Mouse (Mus musculus) embryonic facial prominence, embryonic 15.5 days (tissue): ENCODE measurements around the gene Armc2. TPM values are rescaled to one million over a fixed set of nuclear protein-coding genes. Genes with fewer than 3 reads are reported as not detected.

Experiments
- ATAC-seq: fragments of 200-750 bp; cut with Nextera tagmentation; 2 replicates; pipeline ENCODE4 v1.8.0; 2017; ENCODE audit warnings: low read depth, moderate TSS enrichment; ENCODE audit not compliant: insufficient number of reproducible peaks, low FRiP score, low TSS enrichment
- H3K27ac ChIP-seq: fragments of 300-500 bp; sonication (generic); replicated peaks from 2 replicates; pipeline ENCODE4 v1.5.1; 2015; ENCODE audit warnings: mild to moderate bottlenecking, inconsistent platforms
- H3K27me3 ChIP-seq: fragments of 300-500 bp; sonication (generic); 2 replicates; pipeline ENCODE4 v1.6.1; 2015; ENCODE audit warnings: inconsistent platforms
- H3K36me3 ChIP-seq: fragments of 300-500 bp; sonication (generic); 2 replicates; pipeline ENCODE4 v1.6.1; 2015; ENCODE audit warnings: mild to moderate bottlenecking, inconsistent platforms
- H3K4me1 ChIP-seq: fragments of 300-500 bp; sonication (generic); 2 replicates; pipeline ENCODE4 v1.6.1; 2015; ENCODE audit warnings: inconsistent platforms
- H3K4me2 ChIP-seq: fragments of 300-500 bp; sonication (generic); replicated peaks from 2 replicates; pipeline ENCODE4 v1.6.1; 2015; ENCODE audit warnings: mild to moderate bottlenecking, inconsistent platforms
- H3K4me3 ChIP-seq: fragments of 300-500 bp; sonication (generic); replicated peaks from 2 replicates; pipeline ENCODE4 v1.5.1; 2015; ENCODE audit warnings: mild to moderate bottlenecking, inconsistent platforms
- H3K9ac ChIP-seq: fragments of 300-500 bp; sonication (generic); 2 replicates; pipeline ENCODE4 v1.6.1; 2015; ENCODE audit warnings: inconsistent platforms
- H3K9me3 ChIP-seq: fragments of 300-500 bp; sonication (generic); replicated peaks from 2 replicates; pipeline ENCODE4 v1.6.1; 2016; ENCODE audit warnings: inconsistent platforms
- WGBS: fragments of 180-500 bp; shearing (Covaris S2); methylation state at CpG from one replicate; pipeline ENCODE4 v1.1.7; 2015; 5-methylcytosine and 5-hydroxymethylcytosine counted together
- polyA plus RNA-seq: library from polyadenylated mRNA; unstranded; fragments of >200 nt; fragmentation: Nextera tagmentation; extraction: Ambion mirVana; gene quantifications from 2 replicates; pipeline ENCODE4 v1.2.1, GENCODE M21; 2015

Armc2 gene
- polyA plus RNA-seq, 1 experiment from 2014 or later, result 5.2 TPM

- Histone ChIP-seq H3K4me3 (no peak overlapping the region), H3K4me1 (peaks cover 11% of the 10 kb centered on the region), H3K27ac (0 out of 2 replicates have a peak overlapping the region, but pooled peaks have one; percentile 58), H3K36me3 (no peaks in the 10 kb centered on the region), H3K4me2 (no peak overlapping the region), H3K9me3 (no peaks in the 10 kb centered on the region), H3K27me3 (no peaks in the 10 kb centered on the region), H3K9ac (no peak overlapping the region)
- ATAC-seq, result no peak
- 80% methylated on average over 3 of the region's 3 CpGs for WGBS
Observed at GRCm38 (mm10) chr10:42043307-42043706, 25.1 kb upstream of the Armc2 start.

- no peak overlapping the region for H3K4me2 ChIP-seq
- ATAC-seq, result no peak
- 15% methylated on average over 1 of the region's 1 CpGs for WGBS
- H3K36me3 ChIP-seq, result no peaks in the 10 kb centered on the region
- no peaks in the 10 kb centered on the region for H3K9me3 ChIP-seq
- no peak overlapping the region for H3K9ac ChIP-seq
- peak overlapping the region; percentile 58; the same call in 1 of the 2 replicates for H3K27ac ChIP-seq
- no peaks in the 10 kb centered on the region for H3K27me3 ChIP-seq
- H3K4me1 ChIP-seq, result peaks cover 11% of the 10 kb centered on the region
- H3K4me3 ChIP-seq, result no peak overlapping the region
Observed at GRCm38 (mm10) chr10:42042881-42043280, 24.6 kb upstream of the Armc2 start.

GRCm38 (mm10) chr10:42042087-42042486 is 23.8 kb upstream of the Armc2 start:
- 0 out of 2 replicates have a peak, but pooled peaks have one; percentile 24 for ATAC-seq
- Histone ChIP-seq H3K4me2 (no peak overlapping the region), H3K27ac (0 out of 2 replicates have a peak overlapping the region, but pooled peaks have one; percentile 58), H3K27me3 (no peaks in the 10 kb centered on the region), H3K36me3 (no peaks in the 10 kb centered on the region), H3K4me1 (peaks cover 19% of the 10 kb centered on the region), H3K4me3 (no peak overlapping the region), H3K9ac (no peak overlapping the region), H3K9me3 (no peaks in the 10 kb centered on the region)
- WGBS, result 39% methylated on average over 7 of the region's 7 CpGs

- Histone ChIP-seq H3K36me3 (no peaks in the 10 kb centered on the region), H3K4me1 (peaks cover 37% of the 10 kb centered on the region), H3K9me3 (no peaks in the 10 kb centered on the region), H3K27me3 (no peaks in the 10 kb centered on the region), H3K9ac (no peak overlapping the region), H3K27ac (no peak overlapping the region), H3K4me2 (no peak overlapping the region), H3K4me3 (no peak overlapping the region)
- no peak for ATAC-seq
- 36% methylated on average over 10 of the region's 10 CpGs for WGBS
Observed at GRCm38 (mm10) chr10:42038571-42038970, 20.3 kb upstream of the Armc2 start.

GRCm38 (mm10) chr10:42037301-42037870 is 19.1 kb upstream of the Armc2 start:
- H3K4me1 ChIP-seq, result peaks cover 33% of the 10 kb centered on the region
- no peaks in the 10 kb centered on the region for H3K27me3 ChIP-seq
- H3K9ac ChIP-seq, result no peak overlapping the region
- H3K4me3 ChIP-seq, result no peak overlapping the region
- no peak overlapping the region for H3K4me2 ChIP-seq
- no peaks in the 10 kb centered on the region for H3K36me3 ChIP-seq
- H3K9me3 ChIP-seq, result no peaks in the 10 kb centered on the region
- WGBS, result 31% methylated on average over 7 of the region's 7 CpGs
- no peak for ATAC-seq
- peak overlapping the region; percentile 29; the same call in 1 of the 2 replicates for H3K27ac ChIP-seq

GRCm38 (mm10) chr10:42036846-42037245 is 18.6 kb upstream of the Armc2 start:
- peak overlapping the region; percentile 29; the same call in 1 of the 2 replicates for H3K27ac ChIP-seq
- no peaks in the 10 kb centered on the region for H3K9me3 ChIP-seq
- no peak overlapping the region for H3K4me3 ChIP-seq
- H3K9ac ChIP-seq, result no peak overlapping the region
- 29% methylated on average over 4 of the region's 4 CpGs for WGBS
- H3K36me3 ChIP-seq, result no peaks in the 10 kb centered on the region
- no peaks in the 10 kb centered on the region for H3K27me3 ChIP-seq
- peak; percentile 60; the same call in 1 of the 2 replicates for ATAC-seq
- peaks cover 33% of the 10 kb centered on the region for H3K4me1 ChIP-seq
- no peak overlapping the region for H3K4me2 ChIP-seq

- Histone ChIP-seq H3K4me3 (no peak overlapping the region), H3K36me3 (no peaks in the 10 kb centered on the region), H3K9ac (no peak overlapping the region), H3K4me2 (no peak overlapping the region), H3K9me3 (no peaks in the 10 kb centered on the region), H3K4me1 (peaks cover 44% of the 10 kb centered on the region), H3K27me3 (no peaks in the 10 kb centered on the region), H3K27ac (no peak overlapping the region)
- 30% methylated on average over 3 of the region's 3 CpGs for WGBS
- no peak for ATAC-seq
Observed at GRCm38 (mm10) chr10:42033571-42033970, 15.3 kb upstream of the Armc2 start.

- WGBS, result 17% methylated on average over 16 of the region's 16 CpGs
- peak; percentile 25; the same call in 1 of the 2 replicates for ATAC-seq
- H3K4me1 ChIP-seq, result peaks cover 33% of the 10 kb centered on the region
- peak overlapping the region; percentile 40 for H3K4me2 ChIP-seq
- H3K9me3 ChIP-seq, result no peaks in the 10 kb centered on the region
- H3K4me3 ChIP-seq, result peak overlapping the region; percentile 18; the same call in 1 of the 2 replicates
- H3K36me3 ChIP-seq, result no peaks in the 10 kb centered on the region
- no peaks in the 10 kb centered on the region for H3K27me3 ChIP-seq
- H3K9ac ChIP-seq, result no peak overlapping the region
- no peak overlapping the region for H3K27ac ChIP-seq
Observed at GRCm38 (mm10) chr10:42031021-42031420, 12.8 kb upstream of the Armc2 start.

- Histone ChIP-seq H3K27me3 (no peaks in the 10 kb centered on the region), H3K4me1 (peaks cover 28% of the 10 kb centered on the region), H3K4me2 (no peak overlapping the region), H3K9ac (no peak overlapping the region), H3K27ac (no peak overlapping the region), H3K4me3 (no peak overlapping the region), H3K9me3 (no peaks in the 10 kb centered on the region), H3K36me3 (no peaks in the 10 kb centered on the region)
- 38% methylated on average over 5 of the region's 5 CpGs for WGBS
- no peak for ATAC-seq
Observed at GRCm38 (mm10) chr10:42029502-42029901, 11.3 kb upstream of the Armc2 start.

- no peaks in the 10 kb centered on the region for H3K36me3 ChIP-seq
- H3K4me2 ChIP-seq, result no peak overlapping the region
- no peak overlapping the region for H3K9ac ChIP-seq
- no peaks in the 10 kb centered on the region for H3K27me3 ChIP-seq
- peaks cover 14% of the 10 kb centered on the region for H3K4me1 ChIP-seq
- no peaks in the 10 kb centered on the region for H3K9me3 ChIP-seq
- WGBS, result 60% methylated on average over 11 of the region's 11 CpGs
- ATAC-seq, result no peak
- no peak overlapping the region for H3K4me3 ChIP-seq
- H3K27ac ChIP-seq, result no peak overlapping the region
Observed at GRCm38 (mm10) chr10:42027337-42027736, 9.1 kb upstream of the Armc2 start.

GRCm38 (mm10) chr10:42024406-42024805 is 6.2 kb upstream of the Armc2 start:
- Histone ChIP-seq H3K36me3 (no peaks in the 10 kb centered on the region), H3K4me1 (no peaks in the 10 kb centered on the region; the same call in 1 of the 2 replicates), H3K27ac (no peak overlapping the region), H3K27me3 (no peaks in the 10 kb centered on the region), H3K4me3 (no peak overlapping the region), H3K9ac (no peak overlapping the region), H3K9me3 (no peaks in the 10 kb centered on the region), H3K4me2 (no peak overlapping the region)
- no peak for ATAC-seq
- WGBS, result 59% methylated on average over 6 of the region's 6 CpGs

- H3K9me3 ChIP-seq, result no peaks in the 10 kb centered on the region
- no peak overlapping the region for H3K9ac ChIP-seq
- H3K4me3 ChIP-seq, result no peak overlapping the region
- H3K27me3 ChIP-seq, result no peaks in the 10 kb centered on the region
- 72% methylated on average over 9 of the region's 9 CpGs for WGBS
- no peak overlapping the region for H3K27ac ChIP-seq
- no peaks in the 10 kb centered on the region for H3K36me3 ChIP-seq
- H3K4me2 ChIP-seq, result no peak overlapping the region
- H3K4me1 ChIP-seq, result peaks cover 6% of the 10 kb centered on the region
- no peak for ATAC-seq
Observed at GRCm38 (mm10) chr10:42021536-42021935, 3.3 kb upstream of the Armc2 start.
